Mouse (Mus musculus): ENCODE measurements around the gene Zmynd19. TPM values are rescaled to one million over a fixed set of nuclear protein-coding genes. Genes with fewer than 3 reads are reported as not detected.

The Zmynd19 gene
- 18.3 and 18.5 TPM in 2 replicates for polyA plus RNA-seq (2015; fragmentation: Nextera tagmentation; extraction: Ambion mirVana)

- under 1% methylated on average over 102 of the region's 108 CpGs for WGBS
- ATAC-seq (ENCODE audit: low read depth) = peak; percentile 98
Measured at GRCm38 (mm10) chr2:24949421-24950188, at the start of gene Zmynd19. Gene Zmynd19, plus strand, starts transcription at chr2:24949792.

GRCm38 (mm10) chr2:24901055-24901454, 48.5 kb upstream of the Zmynd19 start:
- H3K27ac ChIP-seq (replicated peaks) = no peak overlapping the region
- no peak for ATAC-seq (ENCODE audit: low read depth)
- WGBS = 54% methylated on average over 5 of the region's 5 CpGs

More at GRCm38 (mm10) chr2:24949421-24950188, at the start of gene Zmynd19:
- H3K27me3 ChIP-seq = no peaks in the 10 kb centered on the region
- peak within 1 kb of the TSS; percentile 98 for H3K4me3 ChIP-seq
- H3K36me3 ChIP-seq = peaks cover 30% of the 10 kb centered on the region
- H3K4me2 ChIP-seq = peak within 1 kb of the TSS; percentile 87
- peak within 1 kb of the TSS; percentile 76 for H3K27ac ChIP-seq (replicated peaks)
- H3K4me1 ChIP-seq (replicated peaks) = peaks cover 17% of the 10 kb centered on the region
- H3K9ac ChIP-seq = peak within 1 kb of the TSS; percentile 96
- no peaks in the 10 kb centered on the region for H3K9me3 ChIP-seq

GRCm38 (mm10) chr2:24902999-24903398, 46.6 kb upstream of the Zmynd19 start:
- Histone ChIP-seq H3K4me3 (no peak overlapping the region), H3K27ac (replicated peaks) (no peak overlapping the region), H3K27me3 (no peaks in the 10 kb centered on the region), H3K4me2 (no peak overlapping the region), H3K9ac (no peak overlapping the region), H3K9me3 (no peaks in the 10 kb centered on the region), H3K4me1 (replicated peaks) (peaks cover 51% of the 10 kb centered on the region), H3K36me3 (0 out of 2 replicates have a peak, but pooled peaks cover 3% of the 10 kb centered on the region)
- ATAC-seq (ENCODE audit: low read depth) = no peak
- WGBS = 88% methylated on average over 6 of the region's 6 CpGs

More at GRCm38 (mm10) chr2:24901055-24901454, 48.5 kb upstream of the Zmynd19 start:
- H3K4me2 ChIP-seq = no peak overlapping the region
- H3K4me3 ChIP-seq = no peak overlapping the region
- H3K36me3 ChIP-seq = 0 out of 2 replicates have a peak, but pooled peaks cover 3% of the 10 kb centered on the region
- no peaks in the 10 kb centered on the region for H3K9me3 ChIP-seq
- H3K9ac ChIP-seq = no peak overlapping the region
- H3K4me1 ChIP-seq (replicated peaks) = peaks cover 47% of the 10 kb centered on the region
- H3K27me3 ChIP-seq = no peaks in the 10 kb centered on the region

GRCm38 (mm10) chr2:24904823-24905652, 44.6 kb upstream of the Zmynd19 start:
- peak overlapping the region; percentile 34 for H3K4me2 ChIP-seq
- no peaks in the 10 kb centered on the region for H3K9me3 ChIP-seq
- H3K9ac ChIP-seq = peak overlapping the region; percentile 62

GRCm38 (mm10) chr2:24905653-24906155, 43.9 kb upstream of the Zmynd19 start:
- Histone ChIP-seq H3K36me3 (0 out of 2 replicates have a peak, but pooled peaks cover 5% of the 10 kb centered on the region), H3K27ac (replicated peaks) (peak overlapping the region; percentile 88), H3K9ac (peak overlapping the region; percentile 62), H3K9me3 (no peaks in the 10 kb centered on the region), H3K27me3 (no peaks in the 10 kb centered on the region), H3K4me1 (replicated peaks) (peaks cover 51% of the 10 kb centered on the region), H3K4me2 (peak overlapping the region; percentile 34), H3K4me3 (no peak overlapping the region)
- WGBS = 9% methylated on average over 2 of the region's 2 CpGs
- no peak for ATAC-seq (ENCODE audit: low read depth)

More at GRCm38 (mm10) chr2:24904823-24905652, 44.6 kb upstream of the Zmynd19 start:
- Histone ChIP-seq H3K27ac (replicated peaks) (peak overlapping the region; percentile 88), H3K36me3 (no peaks in the 10 kb centered on the region), H3K4me3 (no peak overlapping the region), H3K4me1 (replicated peaks) (peaks cover 51% of the 10 kb centered on the region), H3K27me3 (no peaks in the 10 kb centered on the region)
- peak; percentile 86 for ATAC-seq (ENCODE audit: low read depth)
- 39% methylated on average over 11 of the region's 11 CpGs for WGBS

- no peak for ATAC-seq (ENCODE audit: low read depth)
- 95% methylated on average over 4 of the region's 4 CpGs for WGBS
- H3K4me3 ChIP-seq = no peak overlapping the region
- H3K36me3 ChIP-seq = 0 out of 2 replicates have a peak, but pooled peaks cover 13% of the 10 kb centered on the region
- H3K9ac ChIP-seq = no peak overlapping the region
- H3K9me3 ChIP-seq = no peaks in the 10 kb centered on the region
- H3K4me1 ChIP-seq (replicated peaks) = peaks cover 17% of the 10 kb centered on the region
- H3K27me3 ChIP-seq = no peaks in the 10 kb centered on the region
- no peak overlapping the region for H3K4me2 ChIP-seq
- no peak overlapping the region for H3K27ac ChIP-seq (replicated peaks)
Measured at GRCm38 (mm10) chr2:24910481-24910880, 39.1 kb upstream of the Zmynd19 start.

- 74% methylated on average over 4 of the region's 4 CpGs for WGBS
- Histone ChIP-seq H3K4me3 (no peak overlapping the region), H3K9me3 (no peaks in the 10 kb centered on the region), H3K4me2 (no peak overlapping the region), H3K27ac (replicated peaks) (no peak overlapping the region), H3K36me3 (0 out of 2 replicates have a peak, but pooled peaks cover 13% of the 10 kb centered on the region), H3K27me3 (no peaks in the 10 kb centered on the region), H3K9ac (no peak overlapping the region), H3K4me1 (replicated peaks) (peaks cover 5% of the 10 kb centered on the region)
- no peak for ATAC-seq (ENCODE audit: low read depth)
Measured at GRCm38 (mm10) chr2:24912189-24912588, 37.4 kb upstream of the Zmynd19 start.

GRCm38 (mm10) chr2:24912589-24912988, 37.0 kb upstream of the Zmynd19 start:
- ATAC-seq (ENCODE audit: low read depth) = no peak
- Histone ChIP-seq H3K36me3 (0 out of 2 replicates have a peak, but pooled peaks cover 13% of the 10 kb centered on the region), H3K27me3 (no peaks in the 10 kb centered on the region), H3K4me3 (no peak overlapping the region), H3K4me2 (no peak overlapping the region), H3K27ac (replicated peaks) (no peak overlapping the region), H3K9ac (no peak overlapping the region), H3K9me3 (no peaks in the 10 kb centered on the region), H3K4me1 (replicated peaks) (peaks cover 9% of the 10 kb centered on the region)

- Histone ChIP-seq H3K9ac (no peak overlapping the region), H3K4me2 (no peak overlapping the region), H3K36me3 (0 out of 2 replicates have a peak, but pooled peaks cover 13% of the 10 kb centered on the region), H3K4me3 (no peak overlapping the region), H3K27me3 (no peaks in the 10 kb centered on the region), H3K27ac (replicated peaks) (no peak overlapping the region), H3K4me1 (replicated peaks) (peaks cover 16% of the 10 kb centered on the region), H3K9me3 (no peaks in the 10 kb centered on the region)
- ATAC-seq (ENCODE audit: low read depth) = no peak
- WGBS = 84% methylated on average over 3 of the region's 3 CpGs
Measured at GRCm38 (mm10) chr2:24914762-24915161, 34.8 kb upstream of the Zmynd19 start.

GRCm38 (mm10) chr2:24918930-24919838, 30.4 kb upstream of the Zmynd19 start, which contains the start of gene Ehmt1:
Gene Ehmt1, minus strand, starts transcription at chr2:24919614.
- Histone ChIP-seq H3K9ac (peak within 1 kb of the TSS; percentile 98), H3K4me3 (peak within 1 kb of the TSS; percentile 89), H3K4me2 (peak within 1 kb of the TSS; percentile 71), H3K4me1 (replicated peaks) (peaks cover 16% of the 10 kb centered on the region), H3K27me3 (no peaks in the 10 kb centered on the region), H3K27ac (replicated peaks) (peak within 1 kb of the TSS; percentile 98), H3K36me3 (no peaks in the 10 kb centered on the region), H3K9me3 (no peaks in the 10 kb centered on the region)
- WGBS = under 1% methylated on average over 74 of the region's 112 CpGs
- ATAC-seq (ENCODE audit: low read depth) = peak; percentile 98

- H3K9ac ChIP-seq = peak overlapping the region; percentile 98
- H3K27ac ChIP-seq (replicated peaks) = peak overlapping the region; percentile 98
- H3K4me1 ChIP-seq (replicated peaks) = peaks cover 16% of the 10 kb centered on the region
- peak; percentile 69 for ATAC-seq (ENCODE audit: low read depth)
- peak overlapping the region; percentile 89 for H3K4me3 ChIP-seq
- WGBS = 11% methylated on average over 8 of the region's 8 CpGs
- no peaks in the 10 kb centered on the region for H3K9me3 ChIP-seq
- H3K36me3 ChIP-seq = no peaks in the 10 kb centered on the region
- peak overlapping the region; percentile 71 for H3K4me2 ChIP-seq
- H3K27me3 ChIP-seq = no peaks in the 10 kb centered on the region
Measured at GRCm38 (mm10) chr2:24919839-24920175, 29.8 kb upstream of the Zmynd19 start.
